Mouse (Mus musculus) brain, embryonic 14.5 days (tissue): ENCODE measurements around the gene Gbp2. TPM values are rescaled to one million over a fixed set of nuclear protein-coding genes. Genes with fewer than 3 reads are reported as not detected.
"Not testable (repeated sequence)": the region's sequence is repeated elsewhere in the genome, so short reads cannot be mapped to it uniquely, and the experiment has no call there.

Experiments
- DNase-seq: peaks from one replicate; pipeline ENCODE4 v3.0.0-alpha.2; 2011; ENCODE audit warnings: low read depth
- CTCF ChIP-seq: fragments of 200-500 bp; IDR thresholded peaks from 2 replicates; pipeline ENCODE4 v1.5.1; 2012; ENCODE audit warnings: inconsistent platforms, mild to moderate bottlenecking, moderate library complexity, borderline replicate concordance; ENCODE audit not compliant: insufficient read depth, insufficient read length; ENCODE audit errors: extremely low read depth
- POLR2A ChIP-seq: fragments of 200-500 bp; IDR thresholded peaks from 2 replicates; pipeline ENCODE4 v1.6.1; 2012; ENCODE audit warnings: mild to moderate bottlenecking, inconsistent platforms, borderline replicate concordance; ENCODE audit not compliant: poor library complexity, insufficient read depth, insufficient read length, severe bottlenecking; ENCODE audit errors: extremely low read depth
- polyA plus RNA-seq: library from polyadenylated mRNA; depleted of rRNA; stranded (reverse); fragments of >200 nt; gene quantifications from 2 replicates; pipeline ENCODE4 v1.2.3, GENCODE M21; 2012; rRNA removed

The Gbp2 gene
- polyA plus RNA-seq, 1 experiment: 0.75 TPM

- peak; percentile 12 for DNase-seq
These were observed 657 bp downstream of the Gbp2 start for GRCm38 (mm10) chr3:142620956-142621562.

DNA sequence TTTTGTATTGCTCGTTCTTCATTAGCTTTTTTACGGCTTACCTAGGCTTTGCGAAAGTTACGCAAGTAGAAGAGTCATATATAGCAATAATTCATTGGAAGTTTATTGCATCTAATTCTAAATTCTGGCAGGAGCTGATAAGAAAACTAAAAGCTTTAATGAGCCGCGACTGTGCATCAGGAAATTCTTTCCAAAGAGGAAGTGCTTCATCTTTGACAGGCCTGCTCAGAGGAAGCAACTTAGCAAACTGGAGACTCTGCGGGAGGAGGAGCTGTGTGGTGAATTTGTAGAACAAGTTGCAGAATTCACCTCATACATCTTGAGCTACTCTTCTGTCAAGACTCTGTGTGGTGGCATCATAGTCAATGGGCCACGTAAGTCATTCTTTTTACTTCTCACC is 10.0 kb downstream of the Gbp2 start:
- no peak for TF ChIP-seq CTCF
- TF ChIP-seq POLR2A: no peak
- no peak for DNase-seq

More at GRCm38 (mm10) chr3:142620956-142621562, 657 bp downstream of the Gbp2 start:
- no peak for TF ChIP-seq POLR2A
- peak; percentile 11; the same call in 1 of the 2 replicates for TF ChIP-seq CTCF

DNA sequence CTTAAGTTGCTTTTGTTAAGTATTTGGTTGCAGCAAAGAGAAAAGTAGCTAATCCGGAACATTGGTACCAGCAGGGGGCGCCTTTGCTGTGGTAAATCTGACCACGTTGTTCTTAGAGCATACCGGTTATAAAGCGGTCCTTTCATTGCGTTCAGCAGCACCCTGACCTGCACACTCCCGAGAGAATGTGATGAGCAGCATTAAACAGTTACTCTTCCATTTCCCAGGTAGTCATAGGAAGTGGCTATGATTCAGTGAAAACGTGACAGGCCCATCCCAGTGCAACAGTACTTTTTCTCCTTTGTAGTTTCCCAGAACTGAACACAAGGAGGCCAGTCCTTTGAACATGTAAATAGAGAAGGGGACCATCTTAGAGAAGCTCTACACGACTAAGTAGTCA is 19.8 kb downstream of the Gbp2 start:
- TF ChIP-seq CTCF (peak; percentile 64; the same call in 1 of the 2 replicates), POLR2A (no peak)
- peak; percentile 75 for DNase-seq

- DNase-seq: peak; percentile 83
- peak; percentile 71; the same call in 1 of the 2 replicates for TF ChIP-seq CTCF
These were observed 25.5 kb downstream of the Gbp2 start for GRCm38 (mm10) chr3:142645949-142646348.

GRCm38 (mm10) chr3:142647836-142648235 is 27.4 kb downstream of the Gbp2 start:
- not testable (repeated sequence) for DNase-seq

- no peak for TF ChIP-seq CTCF
- TF ChIP-seq POLR2A: no peak
- peak; percentile 6 for DNase-seq
These were observed 29.8 kb downstream of the Gbp2 start for GRCm38 (mm10) chr3:142650205-142650604.

DNA sequence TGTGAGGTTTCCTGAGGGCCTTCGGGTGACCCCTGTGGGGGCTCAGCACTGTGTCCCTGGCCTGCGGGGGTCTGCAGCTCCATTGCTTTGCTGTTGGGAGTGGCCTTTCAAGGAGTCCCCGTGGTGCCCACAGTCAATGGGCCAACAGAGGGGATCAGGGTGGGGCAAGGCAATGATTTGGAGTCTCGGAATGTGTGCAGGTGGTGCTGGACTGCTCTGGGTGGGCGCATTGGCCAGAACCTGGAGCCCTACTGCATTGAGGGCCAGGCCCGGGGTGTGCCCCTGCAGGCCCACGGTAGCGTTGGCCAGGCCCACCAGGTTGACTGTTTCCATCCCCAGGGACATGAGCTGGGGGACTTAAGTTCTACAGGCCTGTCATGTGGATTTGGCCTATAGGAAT is 44.3 kb downstream of the Gbp2 start:
- no peak for DNase-seq
- TF ChIP-seq POLR2A (no peak), CTCF (no peak)

DNA sequence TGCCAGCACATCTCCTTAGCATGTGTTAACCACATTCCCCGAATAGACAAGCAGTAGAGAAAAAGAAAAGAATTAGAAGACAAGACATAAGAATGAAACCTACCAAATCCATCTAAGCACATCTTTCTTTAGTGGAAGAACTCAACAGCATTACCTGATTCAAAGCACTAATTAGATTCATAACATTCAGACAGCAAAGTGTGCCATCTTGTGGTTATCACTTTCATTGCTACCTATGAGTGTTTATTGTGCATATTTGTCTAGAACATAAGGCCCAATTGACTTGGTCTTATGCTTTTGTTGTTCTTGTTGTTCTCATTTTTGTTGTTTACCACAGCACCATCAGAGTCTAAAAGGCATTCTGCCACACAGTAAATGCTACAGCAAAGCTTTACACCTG is 54.2 kb downstream of the Gbp2 start:
- peak; percentile 35 for DNase-seq
- TF ChIP-seq POLR2A: no peak

Other genes with a start within 250 kb of the Gbp2 start
- 12.4 and 14.3 TPM in 2 replicates for gene Pdlim5, start 224.9 kb upstream of the Gbp2 start, polyA plus RNA-seq
- gene Gbp5, start 126.6 kb upstream of the Gbp2 start, polyA plus RNA-seq: 0.10 and 0.11 TPM in 2 replicates
- gene Gbp7, start 90.3 kb upstream of the Gbp2 start, polyA plus RNA-seq: 0.30 and 0.62 TPM in 2 replicates
- 0.62 and 1.1 TPM in 2 replicates for gene Gbp3, start 60.6 kb upstream of the Gbp2 start, polyA plus RNA-seq
- not detected in 2 replicates for gene Gbp2b, start 25.8 kb upstream of the Gbp2 start, polyA plus RNA-seq
- 3.2 and 3.6 TPM in 2 replicates for gene Kyat3, start 80.4 kb downstream of the Gbp2 start, polyA plus RNA-seq
- gene Gtf2b, start 144.4 kb downstream of the Gbp2 start, polyA plus RNA-seq: 58.3 and 69.3 TPM in 2 replicates